Mouse (Mus musculus): Measurements from ENCODE around the gene Gm4869. TPM values are rescaled to one million over a fixed set of nuclear protein-coding genes. Genes with fewer than 3 reads are reported as not detected.
"Not testable (repeated sequence)": the region's sequence is repeated elsewhere in the genome, so short reads cannot be mapped to it uniquely, and the experiment has no call there.

Gm4869 gene
- polyA plus RNA-seq, 1 experiment from 2014 or later = not detected

DNA sequence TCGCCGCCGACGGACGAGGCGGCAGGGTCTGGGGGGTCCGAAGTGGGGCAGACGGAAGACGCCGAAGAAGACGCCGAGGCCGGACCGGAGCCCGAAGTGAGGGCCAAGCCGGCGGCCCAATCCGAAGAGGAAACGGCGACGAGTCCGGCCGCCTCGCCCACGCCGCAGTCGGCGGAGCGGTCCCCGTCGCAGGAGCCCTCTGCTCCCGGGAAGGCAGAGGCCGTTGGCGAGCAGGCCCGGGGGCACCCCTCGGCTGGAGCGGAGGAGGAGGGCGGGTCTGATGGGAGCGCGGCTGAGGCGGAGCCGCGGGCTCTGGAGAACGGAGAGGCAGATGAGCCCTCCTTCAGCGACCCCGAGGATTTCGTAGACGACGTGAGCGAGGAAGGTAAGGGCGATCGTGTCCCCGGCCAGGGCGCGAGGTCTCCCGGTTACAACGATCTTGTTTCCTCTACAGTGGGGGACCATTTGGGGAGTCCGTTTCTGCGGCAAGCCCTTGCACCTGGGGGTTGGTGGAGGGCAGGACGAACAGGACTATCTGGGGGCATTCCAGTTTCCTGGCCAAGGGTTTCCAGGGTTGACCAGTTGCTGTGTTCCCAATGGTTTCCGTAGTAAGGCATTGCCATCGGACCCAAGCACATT is 25.9 kb upstream of the Gm4869 start:
- peak overlapping the region; percentile 89 for H3K27ac ChIP-seq (replicated peaks)
- H3K36me3 ChIP-seq (replicated peaks) = peaks cover 32% of the 10 kb centered on the region
- under 1% methylated on average over 62 of the region's 62 CpGs for WGBS (ENCODE audit: insufficient replicate concordance)
- peak overlapping the region; percentile 98 for H3K4me3 ChIP-seq (replicated peaks)
- no peaks in the 10 kb centered on the region for H3K27me3 ChIP-seq
- peaks cover 48% of the 10 kb centered on the region for H3K4me1 ChIP-seq (replicated peaks)
- ATAC-seq (ENCODE audit: insufficient read depth) = peak; percentile 71
- peak overlapping the region; percentile 91 for H3K9ac ChIP-seq
- peak overlapping the region; percentile 89 for H3K4me2 ChIP-seq
- H3K9me3 ChIP-seq (replicated peaks) = no peaks in the 10 kb centered on the region

- Histone ChIP-seq H3K27ac (replicated peaks) (peak overlapping the region; percentile 63; the same call in 1 of the 2 replicates), H3K36me3 (replicated peaks) (peaks cover 42% of the 10 kb centered on the region), H3K4me2 (peak overlapping the region; percentile 89), H3K4me1 (replicated peaks) (peaks cover 46% of the 10 kb centered on the region), H3K9me3 (replicated peaks) (no peaks in the 10 kb centered on the region), H3K9ac (peak overlapping the region; percentile 91), H3K4me3 (replicated peaks) (peak overlapping the region; percentile 98), H3K27me3 (no peaks in the 10 kb centered on the region)
- no peak for ATAC-seq (ENCODE audit: insufficient read depth)
- 16% methylated on average over 4 of the region's 4 CpGs for WGBS (ENCODE audit: insufficient replicate concordance)
Measured at GRCm38 (mm10) chr5:140420616-140421015, 24.8 kb upstream of the Gm4869 start.

DNA sequence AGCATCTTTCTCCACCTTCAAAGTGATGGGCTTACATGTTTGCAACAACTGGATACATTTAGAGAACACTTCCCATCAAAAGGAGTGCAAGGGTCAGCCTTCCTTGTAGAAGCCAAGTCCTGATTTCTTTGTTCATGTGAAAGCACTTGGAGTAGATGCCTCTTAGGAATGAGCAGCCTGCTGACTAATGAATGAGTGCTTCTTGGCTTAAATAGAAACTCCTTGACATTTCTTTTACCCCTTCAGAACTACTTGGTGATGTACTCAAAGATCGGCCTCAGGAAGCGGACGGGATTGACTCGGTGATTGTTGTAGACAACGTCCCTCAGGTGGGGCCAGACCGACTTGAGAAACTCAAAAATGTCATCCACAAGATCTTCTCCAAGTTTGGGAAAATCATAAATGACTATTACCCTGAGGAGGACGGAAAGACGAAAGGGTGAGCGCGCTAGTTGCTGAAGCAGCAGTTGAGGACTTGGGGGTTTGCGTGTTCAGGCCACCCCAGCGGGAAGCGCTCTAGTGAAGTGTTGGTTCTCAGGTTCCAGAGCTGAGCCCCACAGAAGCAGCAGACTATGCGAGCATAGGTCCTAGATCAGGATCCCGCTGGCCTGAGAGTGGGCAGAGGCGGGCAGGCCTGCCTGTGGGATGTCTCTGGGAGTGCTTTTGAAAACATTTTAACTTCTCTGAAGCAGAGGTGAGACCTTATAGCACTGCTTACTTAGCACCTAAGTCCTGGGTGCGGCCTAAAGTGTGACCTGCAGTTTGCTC is 20.2 kb upstream of the Gm4869 start:
- ATAC-seq (ENCODE audit: insufficient read depth) = no peak
- Histone ChIP-seq H3K27ac (replicated peaks) (no peak overlapping the region), H3K4me1 (replicated peaks) (peaks cover 30% of the 10 kb centered on the region), H3K27me3 (no peaks in the 10 kb centered on the region), H3K4me2 (no peak overlapping the region), H3K9ac (no peak overlapping the region), H3K9me3 (replicated peaks) (no peaks in the 10 kb centered on the region), H3K36me3 (replicated peaks) (peaks cover 88% of the 10 kb centered on the region), H3K4me3 (replicated peaks) (no peak overlapping the region)
- 86% methylated on average over 17 of the region's 17 CpGs for WGBS (ENCODE audit: insufficient replicate concordance)

DNA sequence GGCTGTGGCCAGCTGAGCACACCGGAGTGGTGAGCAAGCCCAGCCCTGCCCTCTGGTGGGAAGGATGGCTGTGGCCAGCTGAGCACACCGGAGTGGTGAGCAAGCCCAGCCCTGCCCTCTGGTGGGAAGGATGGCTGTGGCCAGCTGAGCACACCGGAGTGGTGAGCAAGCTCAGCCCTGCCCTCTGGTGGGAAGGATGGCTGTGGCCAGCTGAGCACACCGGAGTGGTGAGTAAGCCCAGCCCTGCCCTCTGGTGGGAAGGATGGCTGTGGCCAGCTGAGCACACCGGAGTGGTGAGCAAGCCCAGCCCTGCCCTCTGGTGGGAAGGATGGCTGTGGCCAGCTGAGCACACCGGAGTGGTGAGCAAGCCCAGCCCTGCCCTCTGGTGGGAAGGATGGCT is 6.3 kb upstream of the Gm4869 start:
- H3K9ac ChIP-seq; H3K9me3 ChIP-seq (replicated peaks); H3K4me2 ChIP-seq; H3K27ac ChIP-seq (replicated peaks); H3K27me3 ChIP-seq; ATAC-seq (ENCODE audit: insufficient read depth); H3K4me1 ChIP-seq (replicated peaks); H3K4me3 ChIP-seq (replicated peaks): not testable (repeated sequence)
- peaks cover 90% of the 10 kb centered on the region for H3K36me3 ChIP-seq (replicated peaks)
- 55% methylated on average over 2 of the region's 6 CpGs for WGBS (ENCODE audit: insufficient replicate concordance)

DNA sequence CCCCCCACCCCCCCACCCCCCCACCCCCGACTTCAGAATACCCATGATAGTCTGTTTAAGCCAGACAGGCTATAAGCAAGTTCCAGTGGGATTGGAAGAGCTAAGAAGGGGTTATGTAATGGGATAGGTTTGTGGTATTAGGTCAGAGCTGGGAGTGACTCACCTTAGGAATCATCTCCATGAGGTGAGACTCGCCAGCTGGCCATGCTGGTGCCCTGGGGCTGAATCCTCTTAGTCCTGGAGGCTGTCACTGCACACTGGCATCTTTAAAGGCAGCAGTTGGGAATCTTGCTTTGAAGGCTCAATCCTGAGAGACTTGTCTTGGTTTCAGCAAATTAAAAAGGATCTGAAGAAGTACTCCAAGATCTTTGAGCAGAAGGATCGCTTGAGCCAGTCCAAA is 4.0 kb upstream of the Gm4869 start:
- Histone ChIP-seq H3K4me2 (no peak overlapping the region), H3K4me3 (replicated peaks) (no peak overlapping the region), H3K27me3 (no peaks in the 10 kb centered on the region), H3K9ac (no peak overlapping the region), H3K36me3 (replicated peaks) (peaks cover 79% of the 10 kb centered on the region), H3K9me3 (replicated peaks) (no peaks in the 10 kb centered on the region), H3K27ac (replicated peaks) (no peak overlapping the region), H3K4me1 (replicated peaks) (no peaks in the 10 kb centered on the region)
- 65% methylated on average over 3 of the region's 3 CpGs for WGBS (ENCODE audit: insufficient replicate concordance)
- no peak for ATAC-seq (ENCODE audit: insufficient read depth)

- ATAC-seq (ENCODE audit: insufficient read depth) = no peak
- Histone ChIP-seq H3K4me3 (replicated peaks) (no peak overlapping the region), H3K36me3 (replicated peaks) (peaks cover 58% of the 10 kb centered on the region), H3K4me2 (no peak overlapping the region), H3K9me3 (replicated peaks) (no peaks in the 10 kb centered on the region), H3K9ac (no peak overlapping the region), H3K27me3 (no peaks in the 10 kb centered on the region), H3K4me1 (replicated peaks) (no peaks in the 10 kb centered on the region), H3K27ac (replicated peaks) (no peak overlapping the region)
- WGBS (ENCODE audit: insufficient replicate concordance) = 71% methylated on average over 4 of the region's 4 CpGs
Measured at GRCm38 (mm10) chr5:140444012-140444411, 1.4 kb upstream of the Gm4869 start.

DNA sequence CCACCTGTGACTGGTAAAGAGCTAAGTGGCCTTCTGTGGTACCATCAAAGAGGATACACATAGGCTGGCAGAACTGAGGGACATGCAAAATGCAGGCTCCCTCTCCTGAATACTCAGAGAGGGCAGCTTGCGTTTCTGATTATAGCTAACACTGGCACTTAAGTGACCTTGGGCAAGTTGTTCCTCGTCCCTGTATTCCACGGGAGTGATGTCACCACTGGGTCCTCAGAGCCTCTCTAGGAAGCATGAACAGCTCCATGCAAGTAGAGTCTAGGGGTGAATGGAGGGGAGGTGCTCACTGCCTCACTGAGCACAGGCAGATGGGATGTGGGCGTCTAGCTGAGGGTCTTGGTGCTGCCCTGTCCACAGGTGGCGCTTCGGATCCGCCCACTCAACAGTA is 609 bp downstream of the Gm4869 start:
- peaks cover 42% of the 10 kb centered on the region for H3K36me3 ChIP-seq (replicated peaks)
- H3K4me3 ChIP-seq (replicated peaks) = no peak overlapping the region
- no peaks in the 10 kb centered on the region for H3K27me3 ChIP-seq
- 69% methylated on average over 7 of the region's 7 CpGs for WGBS (ENCODE audit: insufficient replicate concordance)
- no peaks in the 10 kb centered on the region for H3K9me3 ChIP-seq (replicated peaks)
- no peak overlapping the region for H3K4me2 ChIP-seq
- no peaks in the 10 kb centered on the region for H3K4me1 ChIP-seq (replicated peaks)
- H3K9ac ChIP-seq = no peak overlapping the region
- ATAC-seq (ENCODE audit: insufficient read depth) = no peak
- no peak overlapping the region for H3K27ac ChIP-seq (replicated peaks)

GRCm38 (mm10) chr5:140454488-140454887 is 9.0 kb downstream of the Gm4869 start:
- Histone ChIP-seq H3K4me1 (replicated peaks) (no peaks in the 10 kb centered on the region), H3K4me3 (replicated peaks) (no peak overlapping the region), H3K4me2 (no peak overlapping the region), H3K27ac (replicated peaks) (no peak overlapping the region), H3K36me3 (replicated peaks) (no peaks in the 10 kb centered on the region), H3K9me3 (replicated peaks) (no peaks in the 10 kb centered on the region), H3K27me3 (no peaks in the 10 kb centered on the region), H3K9ac (no peak overlapping the region)
- no peak for ATAC-seq (ENCODE audit: insufficient read depth)

GRCm38 (mm10) chr5:140455466-140455865 is 10.0 kb downstream of the Gm4869 start:
- no peak for ATAC-seq (ENCODE audit: insufficient read depth)
- Histone ChIP-seq H3K27ac (replicated peaks) (no peak overlapping the region), H3K36me3 (replicated peaks) (no peaks in the 10 kb centered on the region), H3K9ac (no peak overlapping the region), H3K4me2 (no peak overlapping the region), H3K9me3 (replicated peaks) (no peaks in the 10 kb centered on the region), H3K4me3 (replicated peaks) (no peak overlapping the region), H3K4me1 (replicated peaks) (no peaks in the 10 kb centered on the region), H3K27me3 (no peaks in the 10 kb centered on the region)
- WGBS (ENCODE audit: insufficient replicate concordance) = 57% methylated on average over 2 of the region's 2 CpGs

GRCm38 (mm10) chr5:140461476-140461875 is 16.0 kb downstream of the Gm4869 start:
- no peaks in the 10 kb centered on the region for H3K27me3 ChIP-seq
- H3K27ac ChIP-seq (replicated peaks) = no peak overlapping the region
- no peak overlapping the region for H3K4me3 ChIP-seq (replicated peaks)
- no peaks in the 10 kb centered on the region for H3K4me1 ChIP-seq (replicated peaks)
- no peak overlapping the region for H3K9ac ChIP-seq
- H3K4me2 ChIP-seq = no peak overlapping the region
- no peaks in the 10 kb centered on the region for H3K36me3 ChIP-seq (replicated peaks)
- H3K9me3 ChIP-seq (replicated peaks) = 0 out of 2 replicates have a peak, but pooled peaks cover 5% of the 10 kb centered on the region
- ATAC-seq (ENCODE audit: insufficient read depth) = no peak
- 50% methylated on average over 3 of the region's 3 CpGs for WGBS (ENCODE audit: insufficient replicate concordance)

GRCm38 (mm10) chr5:140463151-140463550 is 17.7 kb downstream of the Gm4869 start:
- not testable (repeated sequence) for ATAC-seq (ENCODE audit: insufficient read depth); H3K4me3 ChIP-seq (replicated peaks); H3K27ac ChIP-seq (replicated peaks); H3K9me3 ChIP-seq (replicated peaks); H3K27me3 ChIP-seq; H3K9ac ChIP-seq; H3K4me1 ChIP-seq (replicated peaks); H3K36me3 ChIP-seq (replicated peaks); H3K4me2 ChIP-seq
- WGBS (ENCODE audit: insufficient replicate concordance) = 78% methylated on average over 2 of the region's 2 CpGs

All from liver, embryonic 15.5 days (tissue).